Mouse (Mus musculus): Measurements from ENCODE around the gene Btn1a1. TPM values are rescaled to one million over a fixed set of nuclear protein-coding genes. Genes with fewer than 3 reads are reported as not detected.

Btn1a1 gene
- polyA plus RNA-seq, 1 experiment from 2014 or later = 0.06 TPM

- CTCF ChIA-PET = interaction anchor here (1.2 kb wide), 1 partner anchor 16 kb away, joined by 4 read pairs; no protein-coding TSS in a partner anchor
- POLR2A ChIA-PET = no interaction called here
- no peak for TF ChIP-seq CTCF (IDR thresholded peaks at IDR 0.05)
- in situ Hi-C loops (cut with MboI; ENCODE audit: low pct_unique_long_range_greater_than_20kb) = no loop called here
- DNase-seq (ENCODE audit: low read depth, low spot score) (no peak), ATAC-seq (no peak)
- peaks cover 3% of the 10 kb centered on the region for H3K27me3 ChIP-seq
These were observed 17.5 kb upstream of the Btn1a1 start for GRCm38 (mm10) chr13:23483153-23483552.

- in situ Hi-C loops (cut with MboI; ENCODE audit: low pct_unique_long_range_greater_than_20kb) = no loop called here
- TF ChIP-seq CTCF (IDR thresholded peaks at IDR 0.05) = no peak
- DNase-seq (ENCODE audit: low read depth, low spot score) = no peak
- no peak for ATAC-seq
- H3K27me3 ChIP-seq = no peaks in the 10 kb centered on the region
- ChIA-PET POLR2A (no interaction called here), CTCF (no interaction called here)
These were observed 10.0 kb upstream of the Btn1a1 start for GRCm38 (mm10) chr13:23475658-23476057.

DNA sequence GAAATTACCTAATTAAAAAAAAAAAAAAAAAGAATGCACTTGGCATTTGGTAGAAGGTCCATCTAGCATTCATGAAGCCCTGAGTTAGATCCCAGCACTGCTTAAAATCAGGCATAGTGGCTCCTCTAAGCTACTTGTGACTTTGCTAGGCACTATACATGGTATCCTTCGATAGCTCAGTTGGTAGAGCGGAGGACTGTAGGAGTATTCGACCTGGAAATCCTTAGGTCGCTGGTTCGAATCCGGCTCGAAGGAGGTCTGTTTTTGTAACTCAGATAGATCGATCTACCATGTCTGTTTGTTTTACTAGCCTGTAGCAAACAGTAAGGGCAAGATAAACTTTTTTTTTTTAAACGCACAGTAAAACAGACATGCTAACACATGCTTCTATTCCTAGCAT, 1.2 kb upstream of the Btn1a1 start:
- ATAC-seq = peak; percentile 45
- H3K27me3 ChIP-seq = no peaks in the 10 kb centered on the region
- TF ChIP-seq CTCF (IDR thresholded peaks at IDR 0.05) = no peak
- in situ Hi-C loops (cut with MboI; ENCODE audit: low pct_unique_long_range_greater_than_20kb) = no loop called here
- DNase-seq (ENCODE audit: low read depth, low spot score) = no peak
- CTCF ChIA-PET = interaction anchor here (1.0 to 1.7 kb wide), 3 partner anchors 16 to 46 kb away, joined by 3 to 4 read pairs (median 3); no protein-coding TSS in a partner anchor
- POLR2A ChIA-PET = no interaction called here

DNA sequence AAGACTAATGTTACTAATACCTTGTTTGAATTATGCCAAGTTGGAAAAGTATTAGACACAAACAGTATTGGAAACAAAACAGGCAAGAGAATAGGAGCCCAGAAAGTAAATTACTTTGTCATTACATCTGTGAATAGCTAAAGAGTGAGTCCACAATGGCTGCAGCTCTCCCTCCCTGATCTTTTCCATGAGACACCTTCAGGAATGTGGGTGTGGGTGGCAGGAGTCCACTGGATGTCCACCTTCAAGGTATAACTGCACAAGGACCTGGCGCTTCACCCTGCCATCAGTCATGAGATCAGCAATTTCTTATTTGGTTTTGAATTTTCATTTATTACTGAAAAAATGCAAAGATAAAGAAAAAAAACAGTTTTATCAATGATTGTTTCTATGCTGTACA, 605 bp upstream of the Btn1a1 start:
- no peak for ATAC-seq
- in situ Hi-C loops (cut with MboI; ENCODE audit: low pct_unique_long_range_greater_than_20kb) = no loop called here
- CTCF ChIA-PET = interaction anchor here (1.0 to 1.7 kb wide), 2 partner anchors 16 to 47 kb away, joined by 3 to 4 read pairs; no protein-coding TSS in a partner anchor
- H3K27me3 ChIP-seq = no peaks in the 10 kb centered on the region
- no peak for DNase-seq (ENCODE audit: low read depth, low spot score)
- POLR2A ChIA-PET = no interaction called here
- no peak for TF ChIP-seq CTCF (IDR thresholded peaks at IDR 0.05)

GRCm38 (mm10) chr13:23464841-23465366, 797 bp downstream of the Btn1a1 start:
- ChIA-PET CTCF (interaction anchor here (1.0 kb wide), 1 partner anchor 12 kb away, joined by 3 read pairs; no protein-coding TSS in a partner anchor), POLR2A (no interaction called here)
- DNase-seq (ENCODE audit: low read depth, low spot score) (no peak), ATAC-seq (no peak)
- no peaks in the 10 kb centered on the region for H3K27me3 ChIP-seq
- in situ Hi-C loops (cut with MboI; ENCODE audit: low pct_unique_long_range_greater_than_20kb) = no loop called here
- TF ChIP-seq CTCF (IDR thresholded peaks at IDR 0.05) = no peak

- CTCF ChIA-PET = interaction anchor here (1.0 kb wide), 1 partner anchor 12 kb away, joined by 3 read pairs; no protein-coding TSS in a partner anchor
- in situ Hi-C loops (cut with MboI; ENCODE audit: low pct_unique_long_range_greater_than_20kb) = no loop called here
- POLR2A ChIA-PET = no interaction called here
- DNase-seq (ENCODE audit: low read depth, low spot score) (no peak), ATAC-seq (no peak)
- TF ChIP-seq CTCF (IDR thresholded peaks at IDR 0.05) = no peak
- no peaks in the 10 kb centered on the region for H3K27me3 ChIP-seq
These were observed 1.5 kb downstream of the Btn1a1 start for GRCm38 (mm10) chr13:23464224-23464637.

DNA sequence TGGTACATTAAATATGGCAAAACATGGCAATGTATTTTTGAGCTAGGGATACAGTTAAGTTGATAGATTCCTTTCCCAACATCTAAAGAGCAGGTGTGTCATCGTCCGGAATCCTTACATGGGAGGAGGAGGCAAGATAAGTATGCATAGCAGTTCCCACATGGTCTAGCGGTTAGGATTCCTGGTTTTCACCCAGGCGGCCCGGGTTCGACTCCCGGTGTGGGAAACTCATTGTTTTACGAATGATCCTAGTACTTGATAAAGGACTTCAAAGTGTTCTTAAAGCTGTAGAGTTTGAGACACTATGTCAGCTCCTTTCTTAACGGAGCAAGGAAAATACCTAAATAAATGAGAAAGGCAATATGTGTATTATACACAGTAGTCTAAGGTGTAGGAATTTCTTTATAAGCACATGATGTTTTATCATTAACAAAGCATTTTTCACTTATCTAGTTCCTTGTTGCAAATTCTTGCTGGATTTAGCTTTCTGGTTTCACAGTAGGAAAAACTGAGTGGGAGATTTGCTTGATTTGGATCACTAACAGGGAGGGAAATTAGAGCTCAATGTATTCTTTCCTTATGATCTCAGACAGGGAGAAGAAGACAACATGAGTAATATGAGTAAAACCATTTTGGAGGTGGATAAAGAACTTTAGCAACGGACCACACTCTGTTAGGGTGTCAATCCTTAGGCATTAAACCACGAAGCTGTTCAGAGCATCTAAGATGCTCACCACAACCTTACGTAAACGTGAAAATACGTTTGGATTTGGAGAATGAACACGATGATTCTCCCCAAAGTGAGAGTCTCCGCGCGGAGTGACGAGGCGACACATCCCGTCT, 2.1 kb downstream of the Btn1a1 start:
- CTCF ChIA-PET = interaction anchor here (0.9 to 1.4 kb wide), 3 partner anchors 11 to 25 kb away, joined by 3 to 4 read pairs (median 3); no protein-coding TSS in a partner anchor
- ATAC-seq (no peak), DNase-seq (ENCODE audit: low read depth, low spot score) (no peak)
- POLR2A ChIA-PET = interaction anchor here (1.4 kb wide), 1 partner anchor 20 kb away, joined by 3 read pairs; no protein-coding TSS in a partner anchor
- no peak for TF ChIP-seq CTCF (IDR thresholded peaks at IDR 0.05)
- in situ Hi-C loops (cut with MboI; ENCODE audit: low pct_unique_long_range_greater_than_20kb) = no loop called here
- no peaks in the 10 kb centered on the region for H3K27me3 ChIP-seq

DNA sequence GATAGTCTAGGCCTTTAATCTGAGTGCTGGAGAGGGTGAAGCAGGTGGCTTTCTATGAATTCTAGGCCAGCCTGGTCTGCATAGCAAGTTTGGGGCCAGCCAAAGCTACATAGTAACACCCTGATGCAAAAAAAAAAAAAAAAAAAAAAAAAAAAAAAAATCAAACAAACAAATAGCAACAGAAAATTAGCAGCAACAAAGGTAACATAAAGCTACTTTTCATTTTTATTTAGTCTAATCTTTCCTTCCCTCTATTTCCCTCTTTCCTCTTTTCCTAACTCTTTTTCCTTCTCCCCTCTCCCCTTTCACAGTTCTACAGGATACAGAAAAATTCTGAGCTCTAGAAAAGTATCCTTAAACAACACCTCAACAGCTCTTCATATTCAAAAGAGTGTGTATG, 3.0 kb downstream of the Btn1a1 start:
- no peaks in the 10 kb centered on the region for H3K27me3 ChIP-seq
- ATAC-seq (no peak), DNase-seq (ENCODE audit: low read depth, low spot score) (no peak)
- in situ Hi-C loops (cut with MboI; ENCODE audit: low pct_unique_long_range_greater_than_20kb) = no loop called here
- ChIA-PET POLR2A (interaction anchor here (1.4 kb wide), 1 partner anchor 19 kb away, joined by 3 read pairs; no protein-coding TSS in a partner anchor), CTCF (interaction anchor here (1.4 kb wide), 1 partner anchor 10 kb away, joined by 4 read pairs; no protein-coding TSS in a partner anchor)
- TF ChIP-seq CTCF (IDR thresholded peaks at IDR 0.05) = no peak

- in situ Hi-C loops (cut with MboI; ENCODE audit: low pct_unique_long_range_greater_than_20kb) = no loop called here
- ChIA-PET CTCF (no interaction called here), POLR2A (interaction anchor here (1.4 kb wide), 1 partner anchor 18 kb away, joined by 3 read pairs; no protein-coding TSS in a partner anchor)
- no peaks in the 10 kb centered on the region for H3K27me3 ChIP-seq
- ATAC-seq (no peak), DNase-seq (ENCODE audit: low read depth, low spot score) (no peak)
- no peak for TF ChIP-seq CTCF (IDR thresholded peaks at IDR 0.05)
These were observed 3.6 kb downstream of the Btn1a1 start for GRCm38 (mm10) chr13:23462063-23462462.

- TF ChIP-seq CTCF (IDR thresholded peaks at IDR 0.05) = no peak
- DNase-seq (ENCODE audit: low read depth, low spot score) = no peak
- in situ Hi-C loops (cut with MboI; ENCODE audit: low pct_unique_long_range_greater_than_20kb) = no loop called here
- ChIA-PET CTCF (interaction anchor here (2.2 kb wide), 1 partner anchor 10 kb away, joined by 6 read pairs; no protein-coding TSS in a partner anchor), POLR2A (no interaction called here)
- no peaks in the 10 kb centered on the region for H3K27me3 ChIP-seq
- ATAC-seq = no peak
These were observed 6.3 kb downstream of the Btn1a1 start for GRCm38 (mm10) chr13:23459264-23459846.
